Mouse (Mus musculus) hindbrain, embryonic 11.5 days (tissue): ENCODE results near the gene Rap1a. TPM values are rescaled to one million over a fixed set of nuclear protein-coding genes. Genes with fewer than 3 reads are reported as not detected.
A peak's percentile ranks its signal among the peaks of the same experiment; 100 is the strongest.

Source experiments
- ATAC-seq: fragments of 200-750 bp; cut with Nextera tagmentation; 2 replicates; pipeline ENCODE4 v1.8.0; 2017; ENCODE audit warnings: mild to moderate bottlenecking, moderate TSS enrichment, moderate library complexity; ENCODE audit not compliant: low FRiP score
- DNase-seq: peaks from one replicate; pipeline ENCODE4 v3.0.0-alpha.2; 2015; ENCODE audit warnings: low spot score
- H3K27ac ChIP-seq: fragments of 300-500 bp; sonication (generic); 2 replicates; pipeline ENCODE4 v1.5.1; 2014; ENCODE audit warnings: mild to moderate bottlenecking, low read depth, low read length
- H3K27me3 ChIP-seq: fragments of 300-500 bp; sonication (generic); 2 replicates; pipeline ENCODE4 v1.6.1; 2014; ENCODE audit warnings: mild to moderate bottlenecking, low read length, moderate library complexity, mixed read lengths; ENCODE audit not compliant: control insufficient read depth, insufficient read depth
- H3K36me3 ChIP-seq: fragments of 300-500 bp; sonication (generic); 2 replicates; pipeline ENCODE4 v1.6.1; 2014; ENCODE audit warnings: mild to moderate bottlenecking, low read length, moderate library complexity, mixed read lengths; ENCODE audit not compliant: control insufficient read depth, insufficient read depth
- H3K4me1 ChIP-seq: fragments of 300-500 bp; sonication (generic); replicated peaks from 2 replicates; pipeline ENCODE4 v1.6.1; 2014; ENCODE audit warnings: low read length, mixed read lengths; ENCODE audit not compliant: control insufficient read depth, insufficient read depth
- H3K4me2 ChIP-seq: fragments of 300-500 bp; sonication (generic); replicated peaks from 2 replicates; pipeline ENCODE4 v1.6.1; 2014; ENCODE audit warnings: mild to moderate bottlenecking, low read depth, low read length
- H3K4me3 ChIP-seq: fragments of 300-500 bp; sonication (generic); 2 replicates; pipeline ENCODE4 v1.5.1; 2014; ENCODE audit warnings: low read depth, low read length
- H3K9ac ChIP-seq: fragments of 300-500 bp; sonication (generic); 2 replicates; pipeline ENCODE4 v1.6.1; 2014; ENCODE audit warnings: low read depth, low read length
- H3K9me3 ChIP-seq: fragments of 300-500 bp; sonication (generic); 2 replicates; pipeline ENCODE4 v1.6.1; 2016; ENCODE audit warnings: low read length; ENCODE audit not compliant: control insufficient read depth
- WGBS: fragments of 180-500 bp; shearing (Covaris S2); extraction: QIAGEN DNeasy Blood & Tissue Kit; methylation state at CpG from one replicate; pipeline ENCODE4 v1.1.7; 2014; 5-methylcytosine and 5-hydroxymethylcytosine counted together
- polyA plus RNA-seq: library from polyadenylated mRNA; unstranded; fragments of >200 nt; fragmentation: Nextera tagmentation; extraction: Ambion mirVana; gene quantifications from 2 replicates; pipeline ENCODE4 v1.2.1, GENCODE M21; 2014

Gene Rap1a
- polyA plus RNA-seq, 1 experiment from 2014 or later = 83.7 TPM

- Histone ChIP-seq H3K4me3 (no peak overlapping the region), H3K27me3 (peaks cover 1% of the 10 kb centered on the region; the same call in 1 of the 2 replicates), H3K9me3 (no peaks in the 10 kb centered on the region), H3K4me2 (no peak overlapping the region), H3K27ac (0 out of 2 replicates have a peak overlapping the region, but pooled peaks have one; percentile 17), H3K4me1 (peaks cover 12% of the 10 kb centered on the region; the same call in 1 of the 2 replicates), H3K9ac (no peak overlapping the region), H3K36me3 (no peaks in the 10 kb centered on the region)
- WGBS = 69% methylated on average over 7 of the region's 7 CpGs
- ATAC-seq (no peak), DNase-seq (no peak)
Observed at GRCm38 (mm10) chr3:105711741-105712140, 89.4 kb downstream of the Rap1a start.

DNA sequence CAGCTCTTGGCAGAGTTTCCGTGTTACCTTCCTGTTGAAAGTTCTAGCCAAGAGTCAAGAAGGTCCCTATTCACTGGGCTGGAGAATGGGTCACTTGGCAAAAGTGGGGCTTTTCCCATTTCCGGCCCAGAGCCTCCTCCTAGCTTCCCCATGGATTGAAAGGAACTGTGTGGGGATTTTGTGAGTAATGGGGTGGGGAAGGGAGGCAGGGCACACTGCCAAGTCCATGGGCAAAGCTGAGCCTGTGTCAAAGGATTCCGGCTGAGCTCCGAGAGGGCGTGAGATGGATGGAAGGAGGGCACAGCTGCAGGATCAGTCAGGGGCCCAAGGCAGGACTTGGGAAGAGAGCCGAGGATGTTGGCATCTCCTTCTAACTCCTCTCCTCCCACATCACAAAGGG, 90.9 kb downstream of the Rap1a start:
- no peaks in the 10 kb centered on the region for H3K9me3 ChIP-seq
- no peak overlapping the region for H3K27ac ChIP-seq
- H3K4me2 ChIP-seq = no peak overlapping the region
- H3K9ac ChIP-seq = no peak overlapping the region
- DNase-seq (no peak), ATAC-seq (no peak)
- peaks cover 11% of the 10 kb centered on the region for H3K27me3 ChIP-seq
- no peak overlapping the region for H3K4me3 ChIP-seq
- 77% methylated on average over 6 of the region's 6 CpGs for WGBS
- no peaks in the 10 kb centered on the region for H3K36me3 ChIP-seq
- H3K4me1 ChIP-seq = peaks cover 8% of the 10 kb centered on the region; the same call in 1 of the 2 replicates

DNA sequence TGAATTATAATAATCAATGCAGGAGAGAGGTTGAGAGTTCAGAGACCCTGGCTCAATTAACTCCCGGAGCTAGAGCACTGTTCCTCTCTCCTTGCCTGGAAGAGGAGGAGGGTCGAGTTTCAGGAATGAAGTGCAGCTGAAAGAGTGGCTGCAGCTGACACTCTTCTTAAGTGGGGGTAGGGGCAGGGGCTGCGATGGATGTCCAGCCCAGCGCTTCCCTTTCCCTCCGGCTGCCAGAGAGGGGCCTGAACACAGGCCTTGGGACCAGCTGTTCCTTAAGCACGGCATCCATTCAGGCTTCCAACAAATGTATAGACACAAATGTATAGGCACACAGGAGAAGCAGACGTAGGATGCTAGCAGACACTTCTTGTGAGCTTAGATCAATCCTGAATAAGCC, 93.5 kb downstream of the Rap1a start:
- no peaks in the 10 kb centered on the region for H3K9me3 ChIP-seq
- DNase-seq = peak; percentile 19
- WGBS = 14% methylated on average over 7 of the region's 7 CpGs
- H3K4me3 ChIP-seq = no peak overlapping the region
- no peak overlapping the region for H3K9ac ChIP-seq
- ATAC-seq = no peak
- H3K27ac ChIP-seq = no peak overlapping the region
- no peak overlapping the region for H3K4me2 ChIP-seq
- H3K4me1 ChIP-seq = peaks cover 4% of the 10 kb centered on the region; the same call in 1 of the 2 replicates
- H3K27me3 ChIP-seq = peaks cover 14% of the 10 kb centered on the region
- no peaks in the 10 kb centered on the region for H3K36me3 ChIP-seq

DNA sequence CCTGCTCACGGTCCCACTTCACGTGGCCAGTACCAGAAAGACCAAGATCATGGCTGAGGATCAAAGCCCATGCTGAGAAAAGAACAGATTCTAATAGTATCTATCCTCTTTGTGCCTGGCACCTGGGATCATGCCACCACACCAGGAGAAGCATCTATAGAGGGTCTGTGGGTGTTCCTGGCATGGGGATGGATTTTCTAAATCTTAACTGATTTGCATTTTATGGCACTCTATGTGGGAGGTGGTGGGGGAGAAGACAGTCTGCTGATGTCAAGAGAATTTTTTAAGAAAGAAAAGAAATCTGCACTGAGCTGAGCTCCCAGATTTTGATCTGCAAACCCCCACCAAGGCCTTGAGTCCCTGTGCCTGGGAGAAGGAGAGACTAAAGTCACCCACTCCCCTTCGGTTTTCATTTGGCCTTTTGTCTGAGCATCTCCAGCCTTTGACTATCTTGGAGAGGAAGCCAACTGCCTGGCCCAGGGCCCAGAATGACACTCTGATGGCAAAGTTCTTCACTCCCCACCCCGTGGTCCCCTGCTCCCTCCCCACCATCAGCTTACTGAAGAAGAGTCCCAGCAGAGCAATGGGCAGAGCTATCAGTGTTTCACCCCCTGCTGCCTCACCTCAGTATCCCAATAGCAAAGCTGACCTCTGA, 94.6 kb downstream of the Rap1a start:
- H3K9me3 ChIP-seq = no peaks in the 10 kb centered on the region
- no peak overlapping the region for H3K9ac ChIP-seq
- H3K4me1 ChIP-seq = peaks cover 4% of the 10 kb centered on the region; the same call in 1 of the 2 replicates
- H3K4me2 ChIP-seq = no peak overlapping the region; the same call in 1 of the 2 replicates
- ATAC-seq = no peak
- DNase-seq = no peak
- no peaks in the 10 kb centered on the region for H3K36me3 ChIP-seq
- no peak overlapping the region for H3K4me3 ChIP-seq
- peaks cover 14% of the 10 kb centered on the region for H3K27me3 ChIP-seq
- WGBS = 41% methylated on average over 4 of the region's 4 CpGs
- H3K27ac ChIP-seq = no peak overlapping the region

GRCm38 (mm10) chr3:105705561-105705960, 95.6 kb downstream of the Rap1a start:
- ATAC-seq (no peak), DNase-seq (no peak)
- H3K9ac ChIP-seq = peak overlapping the region; percentile 43
- WGBS = 20% methylated on average over 3 of the region's 3 CpGs
- H3K4me1 ChIP-seq = peaks cover 4% of the 10 kb centered on the region; the same call in 1 of the 2 replicates
- H3K9me3 ChIP-seq = no peaks in the 10 kb centered on the region
- peak overlapping the region; percentile 96 for H3K4me2 ChIP-seq
- peak overlapping the region; percentile 55 for H3K4me3 ChIP-seq
- H3K27me3 ChIP-seq = peaks cover 14% of the 10 kb centered on the region
- no peaks in the 10 kb centered on the region for H3K36me3 ChIP-seq
- no peak overlapping the region for H3K27ac ChIP-seq

DNA sequence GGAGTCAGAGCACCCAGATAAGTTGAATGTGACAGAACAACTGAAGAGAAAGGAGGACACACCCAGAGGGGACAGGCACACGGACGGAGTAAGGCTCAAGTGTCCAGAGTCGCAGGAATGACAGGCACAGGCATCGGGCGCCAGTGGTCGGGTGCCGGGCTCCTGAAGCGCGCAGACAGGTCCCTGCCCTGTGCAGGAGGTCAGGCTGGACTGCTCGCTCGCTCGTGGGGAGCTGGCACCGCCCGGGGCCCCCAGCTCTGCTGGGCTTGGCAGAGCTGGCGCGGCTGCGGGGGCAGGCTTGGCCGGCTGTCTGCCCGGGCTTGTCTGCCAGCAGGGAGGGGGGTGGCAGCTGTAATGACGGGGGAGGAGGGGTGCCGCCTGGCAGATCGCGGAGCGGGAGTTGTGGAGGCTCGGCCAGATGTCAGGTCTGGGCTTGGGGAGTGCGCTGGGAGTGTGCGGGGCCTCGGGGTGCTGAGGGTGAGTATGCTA, 96.0 kb downstream of the Rap1a start:
- H3K4me3 ChIP-seq = peak overlapping the region; percentile 55
- ATAC-seq (peak; percentile 59), DNase-seq (peak; percentile 50)
- no peaks in the 10 kb centered on the region for H3K9me3 ChIP-seq
- no peak overlapping the region for H3K27ac ChIP-seq
- peaks cover 4% of the 10 kb centered on the region; the same call in 1 of the 2 replicates for H3K4me1 ChIP-seq
- peak overlapping the region; percentile 43 for H3K9ac ChIP-seq
- peak overlapping the region; percentile 96 for H3K4me2 ChIP-seq
- H3K36me3 ChIP-seq = no peaks in the 10 kb centered on the region
- H3K27me3 ChIP-seq = peaks cover 14% of the 10 kb centered on the region
- WGBS = under 1% methylated on average over 28 of the region's 28 CpGs

DNA sequence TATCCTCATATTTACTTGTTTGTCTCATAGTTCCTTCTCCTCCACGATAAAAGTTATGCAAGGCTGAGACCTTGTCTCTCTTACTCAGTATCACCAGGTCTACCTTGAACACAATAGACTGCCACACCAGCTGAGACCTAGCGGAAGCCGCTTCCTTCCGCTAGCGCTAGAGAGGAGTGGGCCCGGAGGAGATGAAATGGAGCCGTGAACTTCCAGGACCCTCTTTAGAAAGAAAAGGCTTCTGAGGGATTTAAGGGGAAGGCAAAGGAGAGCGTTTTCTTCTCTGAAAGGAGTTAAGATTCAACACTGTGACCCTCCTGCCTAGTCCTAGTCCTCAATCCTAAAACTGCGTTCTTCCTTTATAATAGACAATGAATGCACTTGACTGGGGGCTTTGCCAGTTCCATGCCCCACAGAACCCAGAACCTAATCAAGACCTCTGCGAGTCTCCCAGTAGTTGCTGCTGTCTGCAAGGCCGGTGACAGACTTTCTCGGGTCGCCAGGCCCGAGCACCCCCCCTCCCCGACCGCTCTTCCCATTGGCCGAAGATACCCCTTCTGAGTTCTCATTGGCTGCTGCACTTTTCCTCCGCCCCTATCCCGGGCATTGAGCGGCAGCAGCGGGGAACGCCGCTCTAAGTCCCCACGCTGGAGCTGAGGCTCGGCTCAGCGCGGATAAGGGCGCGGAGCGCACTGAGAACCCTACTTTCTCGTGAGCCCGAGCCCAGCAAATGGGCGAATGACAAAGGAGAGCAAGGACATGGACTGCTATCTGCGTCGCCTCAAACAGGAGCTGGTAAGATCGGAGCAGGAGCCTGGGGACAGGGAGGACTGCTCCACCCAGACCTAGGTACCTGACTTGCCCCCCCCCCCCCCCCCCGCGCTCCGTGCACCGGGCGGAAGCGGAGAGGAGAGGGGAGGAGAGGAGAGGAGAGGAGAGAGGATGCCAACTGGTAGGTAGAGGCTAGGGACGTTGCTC, 96.8 kb downstream of the Rap1a start, which contains the start of gene Inka2:
Gene Inka2, plus strand, starts transcription at position 569 of the 978 bp plus-strand sequence.
- Histone ChIP-seq H3K36me3 (no peaks in the 10 kb centered on the region), H3K9ac (peak within 1 kb of the TSS; percentile 43), H3K4me3 (peak within 1 kb of the TSS; percentile 55), H3K27ac (no peak within 1 kb of the TSS), H3K9me3 (no peaks in the 10 kb centered on the region), H3K4me2 (peak within 1 kb of the TSS; percentile 96), H3K27me3 (peaks cover 14% of the 10 kb centered on the region), H3K4me1 (peaks cover 4% of the 10 kb centered on the region; the same call in 1 of the 2 replicates)
- 3% methylated on average over 40 of the region's 43 CpGs for WGBS
- peak; percentile 85 for DNase-seq
- ATAC-seq = peak; percentile 96

GRCm38 (mm10) chr3:105703571-105703970, 97.6 kb downstream of the Rap1a start:
- peaks cover 14% of the 10 kb centered on the region for H3K27me3 ChIP-seq
- H3K9me3 ChIP-seq = no peaks in the 10 kb centered on the region
- 41% methylated on average over 6 of the region's 6 CpGs for WGBS
- no peak overlapping the region for H3K27ac ChIP-seq
- H3K4me3 ChIP-seq = no peak overlapping the region
- no peak for DNase-seq
- no peak for ATAC-seq
- no peak overlapping the region for H3K9ac ChIP-seq
- no peak overlapping the region for H3K4me2 ChIP-seq
- no peaks in the 10 kb centered on the region for H3K36me3 ChIP-seq
- peaks cover 4% of the 10 kb centered on the region; the same call in 1 of the 2 replicates for H3K4me1 ChIP-seq
